ENCODE assay signal across 11 mouse cellular contexts in the genomic region with DNA sequence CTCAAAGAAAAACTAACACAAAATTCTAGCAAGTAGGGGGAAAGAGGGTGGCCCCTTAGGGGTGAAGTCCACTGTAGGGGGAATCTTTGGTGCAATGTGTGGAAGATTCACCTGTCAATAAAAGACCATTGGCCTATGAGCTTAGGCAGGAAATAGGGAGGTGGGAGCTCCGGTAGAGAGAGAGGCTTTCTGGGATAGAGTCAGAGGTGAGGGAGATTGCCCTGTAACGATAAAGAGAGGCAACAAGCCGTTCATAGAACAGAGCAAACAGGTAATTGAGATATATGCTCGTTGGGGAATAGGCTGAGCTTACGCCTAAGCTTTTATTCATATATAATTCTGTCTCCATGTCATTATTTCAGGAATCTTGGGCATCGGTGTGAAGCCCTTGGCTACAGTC. TPM values are rescaled to one million over a fixed set of nuclear protein-coding genes. Genes with fewer than 3 reads are reported as not detected.
A peak's percentile ranks its signal among the peaks of the same experiment; 100 is the strongest.
DNase-seq lines count a peak whose midpoint lies in the region; ATAC-seq and TF ChIP-seq lines count a peak whose summit lies in the region.
"Had no signal": no experiment of that assay in that cellular context is flagged by ENCODE, and none has a peak within 500 bp of the region (broad histone marks: within the 10 kb centered on the region; RNA-seq: fewer than 3 reads in every experiment).

No protein-coding gene starts in this region.

- TF ChIP-seq POLR2A in bone marrow macrophage, adult 2 months (IDR thresholded peaks at IDR 0.05; ENCODE audit: borderline replicate concordance, low read depth, low read length) = no peak

- 58% methylated on average over 6 of the region's 6 CpGs for WGBS in heart, embryonic 13.5 days
- WGBS in hindbrain, postnatal 0 days = 79% methylated on average over 6 of the region's 6 CpGs

- peaks cover 39% of the 10 kb centered on the region for H3K4me1 ChIP-seq in heart, embryonic 13.5 days
- peaks cover 45% of the 10 kb centered on the region for H3K4me1 ChIP-seq in bone marrow macrophage, adult 2 months (ENCODE audit: control insufficient read depth, insufficient read depth, low read length)
- no peaks in the 10 kb centered on the region for H3K4me1 ChIP-seq in hindbrain, postnatal 0 days (ENCODE audit: insufficient read depth, low read length)

- DNase-seq in heart, adult 9 months (ENCODE audit: low spot score in 2 of 2) = no peak
- peak; percentile 73 for DNase-seq in CD4-positive, CD25-positive, alpha-beta regulatory T cell, adult 2 months (ENCODE audit: low read depth, low spot score)
- no peak for DNase-seq in hindbrain, postnatal 0 days (ENCODE audit: low spot score)
- DNase-seq in adrenal gland, adult (ENCODE audit: inconsistent age in 2 of 2, low spot score in 1 of 2) = no peak
- no peak for DNase-seq in cerebellum, adult 8-10 months

- peak overlapping the region; percentile 29 for H3K27ac ChIP-seq in heart, embryonic 13.5 days (replicated peaks)
- H3K27ac ChIP-seq in bone marrow macrophage, adult 2 months (ENCODE audit: insufficient read depth, low read depth, low read length) = no peak overlapping the region
- no peak overlapping the region for H3K27ac ChIP-seq in hindbrain, postnatal 0 days

- no peak for TF ChIP-seq CTCF in bone marrow macrophage, adult 2 months (IDR thresholded peaks at IDR 0.05; ENCODE audit: low read depth, low read length)
- TF ChIP-seq CTCF in hindbrain, postnatal 0 days (IDR thresholded peaks at IDR 0.05; ENCODE audit: low read depth) = no peak

- no peak overlapping the region for H3K9ac ChIP-seq in heart, embryonic 13.5 days
- H3K9ac ChIP-seq in hindbrain, postnatal 0 days (replicated peaks; ENCODE audit: low read length) = no peak overlapping the region

- H3K9me3 ChIP-seq in heart, embryonic 13.5 days = no peaks in the 10 kb centered on the region
- no peaks in the 10 kb centered on the region for H3K9me3 ChIP-seq in hindbrain, postnatal 0 days (ENCODE audit: low read length)

- no peaks in the 10 kb centered on the region for H3K36me3 ChIP-seq in heart, embryonic 13.5 days
- H3K36me3 ChIP-seq in hindbrain, postnatal 0 days (ENCODE audit: insufficient read depth, low read length) = no peaks in the 10 kb centered on the region

- ATAC-seq in heart, embryonic 13.5 days (ENCODE audit: extremely low read depth, insufficient number of reproducible peaks, low FRiP score, low TSS enrichment) = no peak
- ATAC-seq in megakaryocyte progenitor cell, adult 5-6 weeks (replicated peaks; ENCODE audit: poor library complexity) = peak; percentile 33
- ATAC-seq in hindbrain, postnatal 0 days = no peak

- no peaks in the 10 kb centered on the region for H3K27me3 ChIP-seq in heart, embryonic 13.5 days (replicated peaks)
- no peaks in the 10 kb centered on the region for H3K27me3 ChIP-seq in hindbrain, postnatal 0 days (ENCODE audit: insufficient read depth, low read length)

- no peak overlapping the region for H3K4me3 ChIP-seq in heart, embryonic 13.5 days
- peak overlapping the region; percentile 43; the same call in 1 of the 2 replicates for H3K4me3 ChIP-seq in bone marrow macrophage, adult 2 months (ENCODE audit: insufficient read depth, low read length)
- H3K4me3 ChIP-seq in hindbrain, postnatal 0 days (ENCODE audit: low read length) = no peak overlapping the region

- 0 out of 2 replicates have a peak overlapping the region, but pooled peaks have one; percentile 1 for H3K4me2 ChIP-seq in heart, embryonic 13.5 days
- no peak overlapping the region for H3K4me2 ChIP-seq in hindbrain, postnatal 0 days (ENCODE audit: low read depth, low read length)

RNA-seq across cellular contexts. Expression of gene Icam2, which starts 0.9 kb away (rescaled TPM):
- 77.7 and 86.1 TPM in 2 replicates for polyA plus RNA-seq in heart, embryonic 13.5 days (2015; fragmentation: Nextera tagmentation; extraction: Ambion mirVana)
- polyA plus RNA-seq in bone marrow macrophage, adult 2 months (2012; ENCODE audit: insufficient read depth, insufficient read length, missing spikeins) = 7.4 and 9.4 TPM in 2 replicates
- 59.9 and 60.3 TPM in 2 replicates for total RNA-seq in megakaryocyte progenitor cell, adult 5-6 weeks (2015)
- total RNA-seq in megakaryocyte progenitor cell, adult 5-6 weeks (2017) = 87.1 and 123 TPM in 2 replicates
- total RNA-seq in hindbrain, postnatal 0 days (2014; rRNA removed) = 3.8 and 11.4 TPM in 2 replicates
- 8.4 TPM in 2 replicates for polyA plus RNA-seq in hindbrain, postnatal 0 days (2015; fragmentation: Nextera tagmentation; extraction: Ambion mirVana)
- polyA plus RNA-seq: C2C12 had no signal

RNA-seq across cellular contexts. Expression of gene Prr29, which starts 21.7 kb away (rescaled TPM):
- 0.15 and 0.27 TPM in 2 replicates for polyA plus RNA-seq in heart, embryonic 13.5 days (2015; fragmentation: Nextera tagmentation; extraction: Ambion mirVana)
- not detected in 2 replicates for polyA plus RNA-seq in bone marrow macrophage, adult 2 months (2012; ENCODE audit: insufficient read depth, insufficient read length, missing spikeins)
- total RNA-seq in megakaryocyte progenitor cell, adult 5-6 weeks (2015) = not detected in 2 replicates
- total RNA-seq in megakaryocyte progenitor cell, adult 5-6 weeks (2017) = not detected in 2 replicates
- total RNA-seq in hindbrain, postnatal 0 days (2014; rRNA removed) = not detected in 2 replicates
- polyA plus RNA-seq in hindbrain, postnatal 0 days (2015; fragmentation: Nextera tagmentation; extraction: Ambion mirVana) = not detected in 2 replicates
- polyA plus RNA-seq: C2C12; limb, embryonic 11.5 days had no signal

RNA-seq across cellular contexts. Expression of gene Scn4a, which starts 33.9 kb away (rescaled TPM):
- polyA plus RNA-seq in heart, embryonic 13.5 days (2015; fragmentation: Nextera tagmentation; extraction: Ambion mirVana) = 0.03 and 0.08 TPM in 2 replicates
- not detected in 2 replicates for polyA plus RNA-seq in bone marrow macrophage, adult 2 months (2012; ENCODE audit: insufficient read depth, insufficient read length, missing spikeins)
- 0.12 TPM in 1 of 2 replicates, not detected in the other for total RNA-seq in megakaryocyte progenitor cell, adult 5-6 weeks (2015)
- 0.03 TPM in 1 of 2 replicates, not detected in the other for total RNA-seq in megakaryocyte progenitor cell, adult 5-6 weeks (2017)
- total RNA-seq in hindbrain, postnatal 0 days (2014; rRNA removed) = under 0.01 and 0.22 TPM in 2 replicates
- 0.04 TPM in 1 of 2 replicates, not detected in the other for polyA plus RNA-seq in hindbrain, postnatal 0 days (2015; fragmentation: Nextera tagmentation; extraction: Ambion mirVana)
- total RNA-seq: layer of hippocampus, postnatal 14 days had no signal
